Mouse (Mus musculus): ENCODE results near the gene Polr2f. TPM values are rescaled to one million over a fixed set of nuclear protein-coding genes. Genes with fewer than 3 reads are reported as not detected.
A peak's percentile ranks its signal among the peaks of the same experiment; 100 is the strongest.

Polr2f gene
- polyA plus RNA-seq, 1 experiment from 2014 or later = 327 TPM

DNA sequence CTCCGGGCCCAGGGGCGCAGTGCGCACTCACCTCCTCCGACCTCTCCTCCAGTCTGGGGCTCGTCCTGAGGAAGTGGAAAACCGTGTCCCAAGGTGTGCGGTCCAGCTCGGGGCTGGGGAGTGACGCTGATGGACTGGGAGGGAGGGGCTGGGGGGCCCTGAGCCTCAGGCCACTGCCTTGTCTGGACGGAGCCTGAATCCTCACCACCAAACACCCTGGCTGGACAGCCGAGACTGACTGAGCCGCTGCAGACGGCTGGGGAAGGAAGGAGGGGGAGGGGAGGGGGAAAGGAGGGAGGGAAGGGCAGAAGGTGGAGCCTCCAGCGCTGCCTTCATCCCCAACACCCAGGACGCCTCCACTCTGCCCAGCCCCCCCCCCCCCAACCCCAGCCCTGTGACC lies 23.4 kb downstream of the Polr2f start:
- WGBS = 3% methylated on average over 12 of the region's 15 CpGs
- no peaks in the 10 kb centered on the region for H3K36me3 ChIP-seq
- H3K4me2 ChIP-seq (replicated peaks) = no peak overlapping the region
- no peak for ATAC-seq (ENCODE audit: low FRiP score, low read depth)
- no peak overlapping the region for H3K27ac ChIP-seq (replicated peaks)
- no peaks in the 10 kb centered on the region for H3K9me3 ChIP-seq
- H3K4me3 ChIP-seq = no peak overlapping the region
- peaks cover 31% of the 10 kb centered on the region for H3K4me1 ChIP-seq
- H3K27me3 ChIP-seq = peaks cover 81% of the 10 kb centered on the region
- H3K9ac ChIP-seq (replicated peaks) = no peak overlapping the region

DNA sequence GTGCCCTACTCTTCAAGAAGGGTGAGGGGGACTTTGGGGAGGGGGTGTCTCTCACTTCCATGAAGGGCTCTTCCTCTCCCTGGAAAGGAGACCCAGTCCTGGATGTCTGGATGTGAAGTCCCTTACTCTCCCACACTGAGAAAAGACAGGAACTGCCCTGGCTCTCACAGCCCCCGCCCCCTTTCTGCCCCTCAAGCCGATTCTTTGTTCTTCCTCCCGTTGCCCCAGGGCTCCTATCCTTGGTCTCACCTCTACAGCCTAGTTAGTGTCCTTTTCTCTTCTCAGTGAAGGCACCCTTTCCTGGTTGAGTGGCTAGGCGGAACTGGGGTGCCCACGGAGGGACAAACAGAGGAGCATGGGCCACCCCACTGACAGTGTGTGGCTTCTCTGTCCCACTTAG lies 24.3 kb downstream of the Polr2f start, which contains the start of gene Sox10:
Gene Sox10, minus strand, starts transcription at position 101 of the 400 bp plus-strand sequence.
- Histone ChIP-seq H3K36me3 (no peaks in the 10 kb centered on the region), H3K27ac (replicated peaks) (no peak within 1 kb of the TSS), H3K4me1 (peaks cover 31% of the 10 kb centered on the region), H3K27me3 (peaks cover 74% of the 10 kb centered on the region), H3K9me3 (no peaks in the 10 kb centered on the region), H3K4me2 (replicated peaks) (no peak within 1 kb of the TSS), H3K9ac (replicated peaks) (no peak within 1 kb of the TSS), H3K4me3 (no peak within 1 kb of the TSS)
- no peak for ATAC-seq (ENCODE audit: low FRiP score, low read depth)
- WGBS = 48% methylated on average over 5 of the region's 5 CpGs

GRCm38 (mm10) chr15:79166712-79167111 lies 25.9 kb downstream of the Polr2f start:
- Histone ChIP-seq H3K27ac (replicated peaks) (no peak overlapping the region), H3K36me3 (no peaks in the 10 kb centered on the region), H3K9ac (replicated peaks) (no peak overlapping the region), H3K4me3 (no peak overlapping the region), H3K4me1 (peaks cover 31% of the 10 kb centered on the region), H3K4me2 (replicated peaks) (no peak overlapping the region), H3K9me3 (no peaks in the 10 kb centered on the region), H3K27me3 (peaks cover 65% of the 10 kb centered on the region)
- 48% methylated on average over 8 of the region's 8 CpGs for WGBS
- ATAC-seq (ENCODE audit: low FRiP score, low read depth) = peak; percentile 19; the same call in 1 of the 2 replicates

- H3K4me3 ChIP-seq = no peak overlapping the region
- H3K9ac ChIP-seq (replicated peaks) = no peak overlapping the region
- H3K36me3 ChIP-seq = no peaks in the 10 kb centered on the region
- no peak for ATAC-seq (ENCODE audit: low FRiP score, low read depth)
- no peak overlapping the region for H3K27ac ChIP-seq (replicated peaks)
- H3K4me1 ChIP-seq = 0 out of 2 replicates have a peak, but pooled peaks cover 7% of the 10 kb centered on the region
- H3K4me2 ChIP-seq (replicated peaks) = no peak overlapping the region
- 0 out of 2 replicates have a peak, but pooled peaks cover 6% of the 10 kb centered on the region for H3K27me3 ChIP-seq
- 47% methylated on average over 6 of the region's 6 CpGs for WGBS
- no peaks in the 10 kb centered on the region for H3K9me3 ChIP-seq
Measured at GRCm38 (mm10) chr15:79176905-79177304, 36.1 kb downstream of the Polr2f start.

DNA sequence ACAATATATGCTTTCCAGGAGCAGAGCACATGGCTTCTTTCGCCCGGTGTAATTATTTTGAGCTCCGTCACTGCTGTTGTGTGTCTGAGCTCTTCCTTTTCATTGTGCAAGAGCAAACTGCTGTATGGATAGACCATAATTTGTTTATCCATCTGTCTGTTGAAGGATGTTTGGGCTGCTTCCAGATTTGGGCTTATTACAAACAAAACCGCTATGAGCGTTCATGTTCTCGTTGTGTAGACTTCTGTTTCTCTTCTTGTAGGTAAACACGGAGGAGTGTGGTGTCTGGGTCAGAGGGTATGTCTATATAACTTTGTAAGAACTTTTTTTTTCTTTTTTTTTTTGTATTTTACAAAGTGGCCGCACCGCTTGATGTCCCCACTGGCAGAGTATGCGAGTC lies 44.4 kb downstream of the Polr2f start:
- Histone ChIP-seq H3K4me3 (no peak overlapping the region), H3K9ac (replicated peaks) (no peak overlapping the region), H3K36me3 (no peaks in the 10 kb centered on the region), H3K9me3 (0 out of 2 replicates have a peak, but pooled peaks cover 4% of the 10 kb centered on the region), H3K27ac (replicated peaks) (no peak overlapping the region), H3K4me2 (replicated peaks) (no peak overlapping the region), H3K27me3 (no peaks in the 10 kb centered on the region), H3K4me1 (no peaks in the 10 kb centered on the region)
- 92% methylated on average over 10 of the region's 10 CpGs for WGBS
- ATAC-seq (ENCODE audit: low FRiP score, low read depth) = no peak

- H3K4me3 ChIP-seq = no peak overlapping the region
- H3K4me1 ChIP-seq = peaks cover 7% of the 10 kb centered on the region
- no peaks in the 10 kb centered on the region for H3K27me3 ChIP-seq
- H3K4me2 ChIP-seq (replicated peaks) = no peak overlapping the region
- no peak overlapping the region for H3K9ac ChIP-seq (replicated peaks)
- no peak overlapping the region for H3K27ac ChIP-seq (replicated peaks)
- no peaks in the 10 kb centered on the region for H3K36me3 ChIP-seq
- 93% methylated on average over 8 of the region's 8 CpGs for WGBS
- no peak for ATAC-seq (ENCODE audit: low FRiP score, low read depth)
- H3K9me3 ChIP-seq = 0 out of 2 replicates have a peak, but pooled peaks cover 4% of the 10 kb centered on the region
Measured at GRCm38 (mm10) chr15:79187819-79188218, 47.0 kb downstream of the Polr2f start.

GRCm38 (mm10) chr15:79191426-79191825 lies 50.6 kb downstream of the Polr2f start:
- Histone ChIP-seq H3K4me3 (no peak overlapping the region), H3K9ac (replicated peaks) (no peak overlapping the region), H3K4me2 (replicated peaks) (no peak overlapping the region), H3K36me3 (no peaks in the 10 kb centered on the region), H3K4me1 (peaks cover 28% of the 10 kb centered on the region), H3K27me3 (no peaks in the 10 kb centered on the region; the same call in 1 of the 2 replicates), H3K9me3 (no peaks in the 10 kb centered on the region), H3K27ac (replicated peaks) (no peak overlapping the region)
- ATAC-seq (ENCODE audit: low FRiP score, low read depth) = no peak
- 92% methylated on average over 2 of the region's 2 CpGs for WGBS

DNA sequence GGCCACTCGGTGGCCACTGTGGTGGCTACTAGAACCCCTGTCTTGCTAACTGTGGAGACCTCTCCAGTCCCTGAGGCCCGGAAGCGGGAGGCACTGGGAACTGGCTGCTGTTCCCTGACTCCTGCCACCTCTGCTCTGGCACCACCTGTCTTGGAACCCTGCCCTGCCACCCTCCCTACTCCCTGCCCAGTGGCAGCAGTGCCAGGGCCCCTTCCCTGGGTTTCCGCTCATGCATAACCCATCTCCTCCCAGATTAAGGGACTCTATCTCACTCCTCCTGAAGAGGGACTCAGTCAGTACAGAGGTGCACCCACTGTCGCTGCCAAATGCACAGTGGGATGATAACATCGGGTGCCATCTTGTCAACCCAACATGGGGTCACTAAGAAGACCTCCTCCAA lies 51.6 kb downstream of the Polr2f start:
- peak overlapping the region; percentile 36; the same call in 1 of the 2 replicates for H3K4me2 ChIP-seq (replicated peaks)
- H3K4me1 ChIP-seq = peaks cover 28% of the 10 kb centered on the region
- H3K4me3 ChIP-seq = no peak overlapping the region
- H3K9me3 ChIP-seq = no peaks in the 10 kb centered on the region
- H3K9ac ChIP-seq (replicated peaks) = no peak overlapping the region
- peak overlapping the region; percentile 94 for H3K27ac ChIP-seq (replicated peaks)
- 69% methylated on average over 6 of the region's 6 CpGs for WGBS
- ATAC-seq (ENCODE audit: low FRiP score, low read depth) = no peak
- no peaks in the 10 kb centered on the region for H3K36me3 ChIP-seq
- H3K27me3 ChIP-seq = no peaks in the 10 kb centered on the region; the same call in 1 of the 2 replicates

GRCm38 (mm10) chr15:79192885-79193845 lies 52.4 kb downstream of the Polr2f start:
- Histone ChIP-seq H3K9ac (replicated peaks) (peak overlapping the region; percentile 34), H3K9me3 (no peaks in the 10 kb centered on the region), H3K4me2 (replicated peaks) (peak overlapping the region; percentile 36), H3K27me3 (peaks cover 6% of the 10 kb centered on the region; the same call in 1 of the 2 replicates), H3K4me1 (peaks cover 28% of the 10 kb centered on the region), H3K36me3 (no peaks in the 10 kb centered on the region), H3K4me3 (no peak overlapping the region), H3K27ac (replicated peaks) (peak overlapping the region; percentile 94)
- ATAC-seq (ENCODE audit: low FRiP score, low read depth) = peak; percentile 86
- WGBS = 18% methylated on average over 27 of the region's 27 CpGs

- Histone ChIP-seq H3K4me1 (peaks cover 32% of the 10 kb centered on the region), H3K36me3 (no peaks in the 10 kb centered on the region), H3K9ac (replicated peaks) (no peak overlapping the region; the same call in 1 of the 2 replicates), H3K27ac (replicated peaks) (peak overlapping the region; percentile 94), H3K27me3 (peaks cover 6% of the 10 kb centered on the region; the same call in 1 of the 2 replicates), H3K9me3 (no peaks in the 10 kb centered on the region), H3K4me3 (no peak overlapping the region), H3K4me2 (replicated peaks) (peak overlapping the region; percentile 36; the same call in 1 of the 2 replicates)
- 84% methylated on average over 9 of the region's 9 CpGs for WGBS
- no peak for ATAC-seq (ENCODE audit: low FRiP score, low read depth)
Measured at GRCm38 (mm10) chr15:79194048-79194447, 53.2 kb downstream of the Polr2f start.

DNA sequence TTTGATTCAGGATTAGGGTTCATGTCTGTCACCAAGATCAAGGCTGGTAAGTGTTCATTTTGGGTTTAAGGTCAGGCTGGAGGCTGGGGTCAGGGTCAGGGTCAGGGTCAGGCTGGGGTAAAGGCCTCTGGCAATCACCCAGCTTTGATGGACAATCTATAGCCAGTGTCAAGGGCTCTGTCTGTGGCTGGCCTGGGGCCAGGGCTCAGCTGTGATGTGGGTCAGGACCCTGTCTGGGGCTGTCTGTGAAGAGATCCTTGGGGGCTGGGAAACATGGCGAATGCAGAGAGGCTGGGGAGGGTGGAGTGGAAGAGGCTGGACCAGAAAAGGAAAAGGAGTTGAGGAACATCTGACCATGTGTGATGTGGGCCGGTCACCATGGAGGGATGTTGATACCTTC lies 54.1 kb downstream of the Polr2f start:
- ATAC-seq (ENCODE audit: low FRiP score, low read depth) = no peak
- Histone ChIP-seq H3K4me2 (replicated peaks) (no peak overlapping the region), H3K9ac (replicated peaks) (no peak overlapping the region), H3K9me3 (no peaks in the 10 kb centered on the region), H3K36me3 (no peaks in the 10 kb centered on the region), H3K27me3 (peaks cover 6% of the 10 kb centered on the region; the same call in 1 of the 2 replicates), H3K4me1 (peaks cover 32% of the 10 kb centered on the region), H3K27ac (replicated peaks) (no peak overlapping the region), H3K4me3 (no peak overlapping the region)
- WGBS = 66% methylated on average over 2 of the region's 2 CpGs

DNA sequence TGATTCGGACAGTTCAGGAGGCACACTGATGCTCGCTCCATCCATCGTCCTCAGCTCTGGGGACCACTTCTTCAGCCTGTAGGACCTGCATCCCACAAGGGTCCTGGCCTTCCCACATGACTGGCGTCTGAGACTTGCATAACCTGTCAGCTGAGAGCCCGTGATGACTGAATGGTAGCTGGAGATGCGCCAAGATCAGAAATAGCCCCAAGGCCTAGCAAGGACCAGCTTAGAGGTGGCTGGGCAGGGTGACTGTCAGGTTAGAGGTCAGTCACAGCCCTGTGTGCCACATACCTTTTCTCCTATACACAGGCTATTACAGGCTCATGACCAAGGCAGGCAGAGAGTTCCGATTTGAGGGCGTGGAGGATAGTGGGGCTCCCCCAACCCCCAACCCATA lies 54.7 kb downstream of the Polr2f start:
- Histone ChIP-seq H3K4me3 (no peak overlapping the region), H3K4me2 (replicated peaks) (no peak overlapping the region), H3K27ac (replicated peaks) (no peak overlapping the region), H3K9ac (replicated peaks) (no peak overlapping the region), H3K9me3 (no peaks in the 10 kb centered on the region), H3K36me3 (no peaks in the 10 kb centered on the region), H3K4me1 (peaks cover 32% of the 10 kb centered on the region), H3K27me3 (peaks cover 6% of the 10 kb centered on the region; the same call in 1 of the 2 replicates)
- no peak for ATAC-seq (ENCODE audit: low FRiP score, low read depth)
- 90% methylated on average over 8 of the region's 8 CpGs for WGBS
